Mouse (Mus musculus): ENCODE results near the gene Usp49.
"Not testable (repeated sequence)": the region's sequence is repeated elsewhere in the genome, so short reads cannot be mapped to it uniquely, and the experiment has no call there.

Gene Usp49

GRCm38 (mm10) chr17:47630678-47631065 lies at the start of gene Usp49:
TSS of gene Usp49 (plus strand) at chr17:47630690.
- in situ Hi-C loops (cut with MboI, MseI) = loop anchor here (5.0 kb wide), 1 partner anchor 52 kb away; no protein-coding TSS in a partner anchor

DNA sequence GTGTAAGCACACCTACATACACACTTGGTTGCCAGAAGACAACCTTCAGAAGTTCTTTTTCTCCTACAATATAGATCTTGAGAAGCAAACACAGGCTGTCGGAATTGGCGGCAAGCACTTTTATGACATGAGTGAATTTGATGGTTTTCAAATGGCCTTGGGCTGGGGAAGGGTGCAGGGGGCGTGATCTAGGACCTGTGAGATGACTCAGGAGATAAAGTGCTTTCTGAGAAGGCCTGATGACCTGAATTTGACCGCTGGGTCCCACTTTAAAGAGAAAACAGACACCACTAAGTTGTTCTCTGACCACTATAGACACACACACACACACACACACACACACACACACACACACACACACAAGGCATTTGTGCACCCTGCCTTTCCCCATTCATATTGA lies 49.5 kb upstream of the Usp49 start:
- in situ Hi-C loops (cut with MboI, MseI) = no loop called here

DNA sequence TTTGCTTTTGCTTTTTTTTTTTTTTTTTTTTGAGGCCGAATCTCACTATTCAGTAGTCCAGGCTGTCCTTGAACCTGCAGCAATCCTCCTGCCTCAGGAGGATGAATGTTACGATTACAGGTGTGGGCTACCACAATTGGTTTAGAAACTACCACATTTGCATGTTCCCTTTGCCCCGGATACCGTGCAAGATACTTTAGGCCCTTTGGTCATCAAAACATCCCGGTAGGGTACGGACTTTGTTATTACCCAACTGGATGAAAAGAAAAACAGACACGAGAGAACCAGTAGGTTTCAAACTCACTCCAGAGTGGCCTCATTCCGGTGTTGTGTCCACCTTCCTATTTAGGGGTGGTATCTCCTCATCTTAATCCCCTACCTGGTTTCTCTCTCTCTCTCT lies 42.0 kb upstream of the Usp49 start:
- in situ Hi-C loops (cut with MboI, MseI) = no loop called here

DNA sequence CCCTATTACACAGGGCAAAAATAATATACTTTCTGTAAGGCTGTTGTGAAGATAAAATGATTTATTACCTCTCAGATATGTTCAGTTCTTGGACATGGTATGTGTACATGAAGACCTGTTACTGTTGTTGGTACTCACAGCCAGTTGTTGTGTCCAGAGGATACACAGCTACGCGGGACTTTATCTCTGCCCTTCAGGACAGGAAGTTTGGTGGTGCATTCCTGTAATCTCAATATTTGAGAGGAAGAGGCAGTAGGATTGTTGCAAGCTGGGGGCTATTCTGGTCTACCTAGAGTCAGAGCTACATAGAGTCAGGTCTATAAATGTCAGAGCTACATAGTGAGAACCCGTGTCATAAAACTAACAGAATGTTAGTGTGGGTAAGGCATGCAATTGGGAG lies 39.4 kb upstream of the Usp49 start:
- in situ Hi-C loops (cut with MboI, MseI) = loop anchor here (5.0 kb wide), 1 partner anchor 79 kb away; no protein-coding TSS in a partner anchor

GRCm38 (mm10) chr17:47593215-47593853 lies 37.2 kb upstream of the Usp49 start:
- in situ Hi-C loops (cut with MboI, MseI) = loop anchor here (5.0 kb wide), 1 partner anchor 81 kb away; no protein-coding TSS in a partner anchor

GRCm38 (mm10) chr17:47593854-47594182 lies 36.7 kb upstream of the Usp49 start:
- in situ Hi-C loops (cut with MboI, MseI) = loop anchor here (5.0 kb wide), 1 partner anchor 82 kb away; no protein-coding TSS in a partner anchor

GRCm38 (mm10) chr17:47594183-47594968 lies 36.1 kb upstream of the Usp49 start:
- in situ Hi-C loops (cut with MboI, MseI) = loop anchor here (5.0 kb wide), 1 partner anchor 82 kb away; no protein-coding TSS in a partner anchor

DNA sequence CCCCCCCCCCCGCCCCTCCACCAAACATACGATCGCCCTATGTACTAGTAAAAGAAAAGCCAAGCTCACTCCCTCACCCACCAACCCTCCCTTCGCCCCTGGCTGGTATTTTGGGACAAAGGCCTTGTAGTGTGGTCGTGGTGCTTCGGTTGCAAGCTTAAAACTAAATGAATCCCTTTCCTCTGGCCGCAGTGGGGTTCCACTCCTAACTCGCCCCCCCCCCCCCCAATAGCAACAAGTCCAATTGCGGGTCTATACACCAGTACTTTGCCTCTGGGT lies 35.6 kb upstream of the Usp49 start:
- in situ Hi-C loops (cut with MboI, MseI) = loop anchor here (5.0 kb wide), 1 partner anchor 83 kb away; no protein-coding TSS in a partner anchor

GRCm38 (mm10) chr17:47595248-47596161 lies 35.0 kb upstream of the Usp49 start:
- in situ Hi-C loops (cut with MboI, MseI) = no loop called here

GRCm38 (mm10) chr17:47596162-47596838 lies 34.2 kb upstream of the Usp49 start:
- in situ Hi-C loops (cut with MboI, MseI) = no loop called here

DNA sequence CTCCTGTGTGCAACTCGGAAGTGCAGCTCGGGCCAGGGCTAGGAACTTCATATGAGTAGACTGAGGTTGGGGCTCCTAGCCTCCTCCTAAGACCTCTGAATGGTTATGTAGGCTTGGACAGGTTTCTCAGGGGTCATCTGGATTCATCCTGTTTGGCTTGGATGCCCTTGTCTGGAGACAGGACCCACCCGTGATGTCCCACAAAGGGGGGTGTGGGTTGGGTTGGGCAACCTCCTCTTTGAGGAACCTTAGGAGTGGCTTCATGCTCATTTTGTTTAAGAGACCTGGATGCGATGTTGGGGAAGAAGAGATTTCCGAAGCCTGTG lies 33.7 kb upstream of the Usp49 start:
- in situ Hi-C loops (cut with MboI, MseI) = no loop called here

GRCm38 (mm10) chr17:47597261-47597660 lies 33.2 kb upstream of the Usp49 start:
- in situ Hi-C loops (cut with MboI, MseI) = no loop called here

- in situ Hi-C loops (cut with MboI, MseI) = no loop called here
Measured at GRCm38 (mm10) chr17:47597838-47598579, 32.5 kb upstream of the Usp49 start.

DNA sequence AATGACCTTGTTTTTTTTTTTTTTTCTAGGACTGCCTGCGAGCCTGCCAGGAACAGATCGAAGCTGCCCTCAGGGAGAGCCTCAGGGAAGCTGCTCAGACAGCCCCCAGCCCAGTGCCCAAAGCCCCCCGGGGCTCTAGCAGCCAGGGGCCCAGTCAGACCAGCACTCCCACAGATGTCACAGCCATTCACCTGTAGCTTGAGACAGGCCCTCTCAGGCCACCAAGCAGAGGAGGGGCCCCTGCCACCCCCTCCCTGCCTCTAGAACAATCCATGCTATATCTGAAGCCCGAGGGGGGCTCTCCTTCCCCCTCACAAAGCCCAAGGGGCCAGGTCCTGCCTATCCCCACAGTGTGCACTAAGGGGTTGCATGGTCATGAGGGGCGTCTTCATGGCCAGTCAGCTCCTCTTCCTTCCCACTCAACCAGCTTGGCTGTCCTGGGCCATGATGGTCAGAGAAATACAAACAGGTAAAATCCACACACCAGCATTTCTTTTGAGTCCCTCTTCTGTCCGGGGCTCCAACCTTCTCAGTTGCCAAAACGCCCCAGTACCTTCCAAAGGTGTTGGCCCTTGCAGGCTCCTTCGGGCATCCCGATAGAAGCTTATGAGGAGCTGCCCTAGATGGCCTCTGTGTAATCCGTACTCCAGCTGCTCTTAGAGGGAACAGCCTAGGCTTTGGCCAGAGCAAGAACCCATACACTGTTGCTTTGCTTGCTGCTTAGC lies 31.7 kb upstream of the Usp49 start:
- in situ Hi-C loops (cut with MboI, MseI) = not testable (repeated sequence)

DNA sequence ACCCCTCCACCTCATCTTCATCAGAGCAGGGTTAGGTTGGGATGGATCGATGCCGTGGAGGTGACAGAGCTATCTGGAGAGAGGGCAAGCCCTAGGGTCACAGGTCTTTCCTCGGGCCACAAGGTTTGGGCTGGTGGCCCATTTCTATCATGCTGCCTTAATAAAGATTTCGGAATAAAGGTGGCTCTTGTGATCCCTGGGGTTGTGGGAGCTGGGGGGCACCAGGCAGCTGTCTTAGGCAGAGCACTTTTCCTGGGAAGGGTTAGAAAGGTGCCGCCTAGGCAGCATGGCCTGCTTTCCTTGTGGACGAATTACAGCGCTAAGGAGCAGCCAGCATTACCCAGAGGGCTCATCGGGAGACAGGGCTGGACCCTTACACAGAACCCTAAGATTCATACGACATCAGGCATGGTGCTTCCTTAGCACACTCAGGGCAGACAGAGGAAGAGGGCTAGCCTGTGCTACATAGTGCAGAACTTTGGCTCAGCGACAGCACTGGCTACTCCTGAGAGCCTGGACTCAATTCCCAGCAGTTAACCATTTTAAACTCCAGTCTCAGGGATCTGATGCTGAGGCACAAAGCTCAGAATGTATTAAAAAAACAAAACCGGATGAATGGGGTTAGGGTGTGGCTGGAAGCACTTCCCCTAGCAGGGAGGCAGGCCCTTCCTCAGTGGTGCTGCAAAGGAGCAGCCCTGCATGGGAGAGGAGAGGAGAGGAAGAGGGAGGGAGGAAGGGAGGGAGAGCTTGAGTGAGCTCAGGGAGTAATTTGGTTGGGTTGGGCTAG lies 30.8 kb upstream of the Usp49 start:
- in situ Hi-C loops (cut with MboI, MseI) = no loop called here

GRCm38 (mm10) chr17:47600601-47601388 lies 29.7 kb upstream of the Usp49 start:
- in situ Hi-C loops (cut with MboI, MseI) = no loop called here

GRCm38 (mm10) chr17:47601389-47601755 lies 29.1 kb upstream of the Usp49 start:
- in situ Hi-C loops (cut with MboI, MseI) = no loop called here

DNA sequence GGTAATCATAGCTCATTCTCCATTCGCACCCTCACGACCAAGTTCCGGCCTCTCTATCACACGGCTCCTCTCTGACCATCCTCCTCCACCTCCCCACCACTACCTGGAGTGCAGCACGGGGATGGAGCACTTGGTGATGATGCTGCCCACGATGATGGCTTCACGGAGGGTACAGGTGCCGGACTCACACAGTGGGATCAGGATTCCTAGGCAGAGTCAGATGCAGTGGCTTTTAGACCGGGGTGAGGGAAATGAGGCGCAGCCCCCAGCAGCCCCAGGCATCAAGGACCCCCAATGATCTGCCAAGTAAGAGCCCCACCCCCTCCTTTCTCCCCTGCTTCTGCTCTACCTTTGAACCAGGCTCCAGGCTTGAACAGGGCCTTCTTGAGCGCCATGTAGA lies 28.2 kb upstream of the Usp49 start:
- in situ Hi-C loops (cut with MboI, MseI) = no loop called here

- in situ Hi-C loops (cut with MboI, MseI) = no loop called here
Measured at GRCm38 (mm10) chr17:47606220-47606619, 24.3 kb upstream of the Usp49 start.

All from T-helper 2 cell (primary cell).